Mouse (Mus musculus) MEL (cell line): ENCODE data around the gene Ngp. TPM values are rescaled to one million over a fixed set of nuclear protein-coding genes. Genes with fewer than 3 reads are reported as not detected.

Experiments
- DNase-seq: peaks from one replicate; pipeline ENCODE4 v3.0.0; 2011; ENCODE audit warnings: low read depth, low spot score
- H3K27ac ChIP-seq: 2 replicates; pipeline ENCODE4 v1.5.1; 2012; ENCODE audit warnings: low read depth, mild to moderate bottlenecking, control low read depth, low read length, moderate library complexity; ENCODE audit not compliant: control insufficient read depth
- H3K27me3 ChIP-seq, 2 experiments: fragments of 150-350 bp in 1 of 2; sonication (generic) in 1 of 2; 2 replicates each; pipeline ENCODE4 v1.6.1; 2012; ENCODE audit warnings: low read length in 2 of 2, mild to moderate bottlenecking in 2 of 2, improper control_type of control experiment in 1 of 2, moderate library complexity in 1 of 2; ENCODE audit not compliant: insufficient read depth in 2 of 2, control insufficient read depth in 1 of 2
- H3K36me3 ChIP-seq, 2 experiments: 2 replicates each; pipeline ENCODE4 v1.6.1; 2012 to 2014; ENCODE audit warnings: low read length in 2 of 2, improper control_type of control experiment in 1 of 2, inconsistent platforms in 1 of 2, mild to moderate bottlenecking in 1 of 2; ENCODE audit not compliant: insufficient read depth in 2 of 2, control insufficient read depth in 1 of 2
- H3K4me1 ChIP-seq, 2 experiments: fragments of 150-350 bp in 1 of 2; sonication (generic) in 1 of 2; 2 replicates each; pipeline ENCODE4 v1.6.1; 2012; ENCODE audit warnings: low read length in 2 of 2, improper control_type of control experiment in 1 of 2, mild to moderate bottlenecking in 1 of 2; ENCODE audit not compliant: insufficient read depth in 2 of 2, control insufficient read depth in 1 of 2
- H3K4me3 ChIP-seq, 2 experiments: fragments of 150-350 bp in 1 of 2; sonication (generic) in 1 of 2; 2 replicates each; pipeline ENCODE4 v1.5.1; 2012; ENCODE audit warnings: low read depth in 2 of 2, low read length in 2 of 2, mild to moderate bottlenecking in 2 of 2, moderate library complexity in 2 of 2, control low read depth in 1 of 2, improper control_type of control experiment in 1 of 2; ENCODE audit not compliant: control insufficient read depth in 1 of 2, insufficient read depth in 1 of 2
- H3K79me2 ChIP-seq: 2 replicates; pipeline ENCODE4 v1.6.1; 2012; ENCODE audit warnings: mild to moderate bottlenecking, low read length, moderate library complexity; ENCODE audit not compliant: control insufficient read depth, poor library complexity, insufficient read depth
- H3K9ac ChIP-seq: 2 replicates; pipeline ENCODE4 v1.6.1; 2012; ENCODE audit warnings: low read depth, mild to moderate bottlenecking, control low read depth, low read length, moderate library complexity; ENCODE audit not compliant: control insufficient read depth, poor library complexity, severe bottlenecking
- H3K9me3 ChIP-seq: fragments of 150-350 bp; sonication (generic); replicated peaks from 2 replicates; pipeline ENCODE4 v1.6.1; 2012; ENCODE audit warnings: mild to moderate bottlenecking, low read length, improper control_type of control experiment, moderate library complexity; ENCODE audit not compliant: insufficient read depth
- CHD1 ChIP-seq: IDR thresholded peaks from 2 replicates; pipeline ENCODE4 v1.6.1; 2012; ENCODE audit warnings: low read depth, mild to moderate bottlenecking, inconsistent platforms, low read length, improper control_type of control experiment
- CHD2 ChIP-seq: IDR thresholded peaks from 2 replicates; pipeline ENCODE4 v1.6.1; 2011; ENCODE audit warnings: low read length, improper control_type of control experiment
- CTCF ChIP-seq, 3 experiments: IDR thresholded peaks in 2 of 3; conservative IDR thresholded peaks in 1 of 3; 2 replicates each; pipeline ENCODE4 v1.5.1; 2011 to 2012; ENCODE audit warnings: low read length in 3 of 3, low read depth in 2 of 3, mild to moderate bottlenecking in 2 of 3, improper control_type of control experiment in 1 of 3, inconsistent platforms in 1 of 3, mixed read lengths in 1 of 3, moderate library complexity in 1 of 3; ENCODE audit not compliant: control insufficient read depth in 1 of 3, insufficient read depth in 1 of 3, poor library complexity in 1 of 3, severe bottlenecking in 1 of 3
- ELF1 ChIP-seq: IDR thresholded peaks from 2 replicates; pipeline ENCODE4 v1.6.1; 2014; ENCODE audit warnings: low read depth, mild to moderate bottlenecking, inconsistent platforms, low read length, improper control_type of control experiment, moderate library complexity
- JUND ChIP-seq: IDR thresholded peaks from 2 replicates; pipeline ENCODE4 v1.6.1; 2011; ENCODE audit warnings: low read depth, mild to moderate bottlenecking, improper control_type of control experiment, low read length
- MAFK ChIP-seq: IDR thresholded peaks from 2 replicates; pipeline ENCODE4 v1.6.1; 2011; ENCODE audit warnings: low read depth, mild to moderate bottlenecking, low read length, improper control_type of control experiment, borderline replicate concordance
- MXI1 ChIP-seq: IDR thresholded peaks from 2 replicates; pipeline ENCODE4 v1.6.1; 2011; ENCODE audit warnings: mild to moderate bottlenecking, low read depth, low read length, improper control_type of control experiment
- MYB ChIP-seq: IDR thresholded peaks from 2 replicates; pipeline ENCODE4 v1.6.1; 2011; ENCODE audit warnings: mild to moderate bottlenecking, low read depth, low read length, improper control_type of control experiment
- NRF1 ChIP-seq: IDR thresholded peaks from 2 replicates; pipeline ENCODE4 v1.6.1; 2014; ENCODE audit warnings: low read depth, mild to moderate bottlenecking, inconsistent platforms, low read length, improper control_type of control experiment, moderate library complexity; ENCODE audit not compliant: poor library complexity, insufficient read depth, severe bottlenecking
- POLR2A ChIP-seq, 2 experiments: IDR thresholded peaks; 2 replicates each; pipeline ENCODE4 v1.6.1; 2011 to 2012; ENCODE audit warnings: low read length in 2 of 2, mild to moderate bottlenecking in 2 of 2, control low read depth in 1 of 2, improper control_type of control experiment in 1 of 2, low read depth in 1 of 2, moderate library complexity in 1 of 2; ENCODE audit not compliant: control insufficient read depth in 1 of 2, insufficient read depth in 1 of 2, poor library complexity in 1 of 2
- POLR2AphosphoS5 ChIP-seq: IDR thresholded peaks from 2 replicates; pipeline ENCODE4 v1.6.1; 2012; ENCODE audit warnings: low read depth, borderline replicate concordance, mild to moderate bottlenecking, inconsistent platforms, low read length, moderate library complexity, mixed read lengths
- RCOR1 ChIP-seq: IDR thresholded peaks from 2 replicates; pipeline ENCODE4 v1.6.1; 2012; ENCODE audit warnings: low read depth, mild to moderate bottlenecking, inconsistent platforms, low read length, improper control_type of control experiment
- SMC3 ChIP-seq: IDR thresholded peaks from 2 replicates; pipeline ENCODE4 v1.6.1; 2011; ENCODE audit warnings: low read depth, low read length, improper control_type of control experiment
- UBTF ChIP-seq: IDR thresholded peaks from 2 replicates; pipeline ENCODE4 v1.6.1; 2012; ENCODE audit warnings: low read depth, mild to moderate bottlenecking, inconsistent platforms, low read length, improper control_type of control experiment, moderate library complexity, borderline replicate concordance; ENCODE audit not compliant: insufficient read depth
- ZMIZ1 ChIP-seq: IDR thresholded peaks from 2 replicates; pipeline ENCODE4 v1.6.1; 2012; ENCODE audit warnings: low read depth, mild to moderate bottlenecking, inconsistent platforms, low read length, improper control_type of control experiment, moderate library complexity
- ZNF384 ChIP-seq: IDR thresholded peaks from 2 replicates; pipeline ENCODE4 v1.6.1; 2012; ENCODE audit warnings: low read depth, mild to moderate bottlenecking, inconsistent platforms, low read length, improper control_type of control experiment
- polyA plus RNA-seq, 2 experiments: library from polyadenylated mRNA; stranded (reverse) in 1 of 2; unstranded in 1 of 2; fragments of >175 nt in 1 of 2; fragments of >200 nt in 1 of 2; gene quantifications; 2 replicates each; pipeline versions ENCODE4 v1.2.1 to v1.2.4; 2012; ENCODE audit warnings: low replicate concordance in 2 of 2, low read depth in 1 of 2; ENCODE audit not compliant: insufficient read length in 2 of 2, insufficient read depth in 1 of 2, missing spikeins in 1 of 2
- total RNA-seq: library from RNA; depleted of rRNA; stranded (reverse); fragments of 300-350 nt; gene quantifications from 2 replicates; pipeline ENCODE4 v1.2.3, GENCODE M21; 2012

The Ngp gene
- total and polyA plus RNA-seq, 3 experiments: not detected

- no peak overlapping the region for H3K27ac ChIP-seq
- DNase-seq: no peak
These were observed 38.9 kb upstream of the Ngp start for GRCm38 (mm10) chr9:110380662-110381061.

GRCm38 (mm10) chr9:110381292-110381691 is 38.3 kb upstream of the Ngp start:
- no peak for TF ChIP-seq SMC3
- TF ChIP-seq RCOR1: no peak
- no peak for TF ChIP-seq ZMIZ1
- no peak for TF ChIP-seq CHD2
- TF ChIP-seq NRF1: no peak
- TF ChIP-seq CTCF (IDR thresholded peaks at IDR 0.05 in 2 of 3, conservative IDR thresholded peaks at IDR 0.05 in 1 of 3; ENCODE audit: control insufficient read depth in 1 of 3, insufficient read depth in 1 of 3, low read depth in 2 of 3, low read length in 3 of 3, poor library complexity in 1 of 3, severe bottlenecking in 1 of 3): no peak
- TF ChIP-seq CHD1: no peak
- TF ChIP-seq ELF1: no peak
- Histone ChIP-seq H3K9me3 (no peaks in the 10 kb centered on the region), H3K27ac (no peak overlapping the region), H3K9ac (no peak overlapping the region), H3K36me3 (peaks cover 0 to 2% of the 10 kb centered on the region in 2 experiments; a peak in 1 of 4 replicates), H3K4me3 (no peak overlapping the region), H3K79me2 (no peaks in the 10 kb centered on the region), H3K4me1 (no peaks in the 10 kb centered on the region), H3K27me3 (no peaks in the 10 kb centered on the region)
- no peak for DNase-seq

More at GRCm38 (mm10) chr9:110380662-110381061, 38.9 kb upstream of the Ngp start:
- Histone ChIP-seq H3K79me2 (no peaks in the 10 kb centered on the region), H3K4me1 (no peaks in the 10 kb centered on the region), H3K9ac (no peak overlapping the region), H3K36me3 (peaks cover 0 to 2% of the 10 kb centered on the region in 2 experiments; a peak in 1 of 4 replicates), H3K4me3 (no peak overlapping the region), H3K9me3 (no peaks in the 10 kb centered on the region), H3K27me3 (no peaks in the 10 kb centered on the region)
- no peak for TF ChIP-seq CTCF (IDR thresholded peaks at IDR 0.05 in 2 of 3, conservative IDR thresholded peaks at IDR 0.05 in 1 of 3; ENCODE audit: control insufficient read depth in 1 of 3, insufficient read depth in 1 of 3, low read depth in 2 of 3, low read length in 3 of 3, poor library complexity in 1 of 3, severe bottlenecking in 1 of 3)
- TF ChIP-seq JUND: no peak
- no peak for TF ChIP-seq CHD2
- no peak for TF ChIP-seq MYB
- TF ChIP-seq ZNF384: no peak

- no peak for DNase-seq
- Histone ChIP-seq H3K79me2 (no peaks in the 10 kb centered on the region), H3K9me3 (no peaks in the 10 kb centered on the region), H3K4me1 (no peaks in the 10 kb centered on the region), H3K9ac (no peak overlapping the region), H3K36me3 (peaks cover 0 to 1% of the 10 kb centered on the region in 2 experiments; a peak in 1 of 4 replicates), H3K27me3 (no peaks in the 10 kb centered on the region), H3K4me3 (no peak overlapping the region), H3K27ac (no peak overlapping the region)
- TF ChIP-seq POLR2AphosphoS5 (no peak), POLR2A (IDR thresholded peaks at IDR 0.05; ENCODE audit: control insufficient read depth in 1 of 2, insufficient read depth in 1 of 2, low read depth in 1 of 2, low read length in 2 of 2, poor library complexity in 1 of 2) (no peak), UBTF (no peak), MXI1 (no peak), MAFK (no peak)
These were observed 35.1 kb upstream of the Ngp start for GRCm38 (mm10) chr9:110384369-110384929.
